Mouse (Mus musculus) spleen, embryonic (tissue): ENCODE measurements around the gene Nhlrc2.
"Not testable (repeated sequence)": the region's sequence is repeated elsewhere in the genome, so short reads cannot be mapped to it uniquely, and the experiment has no call there.

Experiments
- CTCF ChIA-PET: fragments of 350-600 bp; sonication (Branson Sonifier 250); formaldehyde crosslinking; loops from one replicate; lab custom pipeline; 2022; lab: Charles Lee

Gene Nhlrc2

DNA sequence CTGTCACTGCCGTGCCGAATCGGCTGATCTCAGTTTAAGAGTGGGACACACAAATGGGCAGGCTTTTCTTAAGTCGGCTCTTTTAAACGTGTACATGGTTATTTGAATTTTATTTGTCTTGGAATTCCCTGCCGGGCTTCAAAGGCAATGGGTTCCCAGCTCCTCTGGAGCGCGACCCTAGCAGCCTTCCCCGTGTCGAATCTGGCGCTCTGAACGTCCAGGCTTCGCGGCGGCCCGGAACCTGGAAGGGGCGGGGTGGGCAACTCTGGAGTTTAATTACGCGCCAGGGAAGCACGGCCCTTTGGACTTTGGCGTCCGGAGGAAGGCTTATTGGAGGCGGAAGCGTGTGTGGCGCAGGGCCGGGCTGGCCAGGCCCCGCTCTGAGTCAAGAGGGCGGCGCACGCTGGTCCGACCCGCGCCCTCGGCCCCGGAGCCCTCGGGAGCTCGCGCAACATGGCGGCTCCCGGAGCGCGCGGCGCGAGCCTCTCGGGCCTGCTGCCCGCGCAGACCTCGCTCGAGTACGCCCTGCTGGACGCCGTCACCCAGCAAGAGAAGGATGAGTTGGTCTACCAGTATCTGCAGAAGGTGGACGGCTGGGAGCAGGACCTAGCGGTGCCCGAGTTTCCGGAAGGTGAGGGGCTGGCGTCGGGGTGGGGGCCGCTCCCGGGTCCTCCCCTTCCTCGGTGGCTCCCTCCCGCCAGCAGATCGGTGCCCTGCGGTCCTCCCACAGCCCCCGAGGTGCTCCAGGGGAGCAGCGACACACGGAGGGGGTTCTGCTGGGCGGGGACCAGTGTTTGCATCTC is at the start of gene Nhlrc2:
Nhlrc2 (plus strand) TSS at position 32 of the 803 bp plus-strand sequence.
- CTCF ChIA-PET, result interaction anchor here (0.6 to 0.7 kb wide), 2 partner anchors 570 to 688 kb away, joined by 4 read pairs; no protein-coding TSS in a partner anchor

GRCm38 (mm10) chr19:56503069-56503468 is 45.0 kb upstream of the Nhlrc2 start:
- CTCF ChIA-PET, result not testable (repeated sequence)

GRCm38 (mm10) chr19:56503525-56503924 is 44.5 kb upstream of the Nhlrc2 start:
- CTCF ChIA-PET, result not testable (repeated sequence)

DNA sequence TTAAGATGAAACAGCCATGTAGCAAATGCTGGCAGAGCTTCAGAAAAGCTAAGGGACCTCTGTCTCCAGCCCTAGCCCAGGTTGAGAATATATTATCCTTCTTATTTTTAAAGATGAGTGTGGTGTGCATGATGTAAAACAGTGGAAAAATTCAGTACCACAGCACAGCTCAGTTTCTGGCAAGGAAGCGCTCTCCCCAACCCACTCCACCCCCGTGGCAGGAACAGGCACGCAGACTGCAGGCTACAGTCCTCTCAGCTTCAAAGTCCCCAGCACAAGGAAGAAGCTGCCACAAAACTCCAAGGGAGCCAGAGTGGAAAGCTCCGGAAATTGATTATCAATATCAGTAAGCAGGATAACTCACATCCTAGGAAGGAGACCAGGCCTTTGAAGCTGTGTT is 36.9 kb upstream of the Nhlrc2 start:
- CTCF ChIA-PET, result not testable (repeated sequence)

- CTCF ChIA-PET, result not testable (repeated sequence)
These were observed 34.5 kb upstream of the Nhlrc2 start for GRCm38 (mm10) chr19:56513527-56513926.

DNA sequence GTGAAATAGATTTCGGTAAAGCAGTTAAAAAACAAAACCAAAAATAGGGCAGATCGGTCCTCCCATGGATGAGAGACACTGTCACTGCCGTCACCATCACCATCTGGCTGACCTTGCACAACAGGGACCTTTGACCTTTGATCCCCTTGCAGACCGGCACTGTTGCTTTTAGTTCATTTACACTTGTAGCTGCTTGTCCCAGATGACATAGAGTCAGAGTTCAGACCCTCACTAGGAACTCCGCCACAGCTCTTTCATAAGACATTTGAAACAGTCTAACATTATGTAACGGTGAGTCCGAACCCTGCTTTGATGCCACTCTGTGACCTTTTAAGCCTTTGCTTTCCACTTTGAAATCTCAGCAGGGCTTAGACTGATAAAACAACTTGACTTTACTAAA is 28.7 kb upstream of the Nhlrc2 start:
- CTCF ChIA-PET, result not testable (repeated sequence)

DNA sequence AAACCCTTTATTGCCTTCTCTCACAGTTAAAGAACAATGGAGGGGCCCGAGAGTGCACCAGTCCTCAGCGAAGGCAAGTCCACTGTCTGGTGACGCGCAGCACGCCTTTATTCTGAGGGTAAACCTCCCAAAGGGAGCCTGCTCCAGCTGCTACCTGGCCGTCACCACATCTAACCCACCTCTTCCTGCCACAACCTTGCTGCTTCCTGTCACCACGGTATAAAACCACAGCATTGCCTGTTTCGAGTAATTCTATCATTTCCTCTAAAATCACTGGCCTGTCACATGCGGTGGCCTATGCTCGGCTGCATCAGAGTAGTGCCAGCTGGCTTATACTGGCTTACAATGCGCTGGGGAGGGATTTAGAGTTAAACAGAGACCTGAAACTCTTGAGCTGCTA is 17.5 kb upstream of the Nhlrc2 start:
- CTCF ChIA-PET, result interaction anchor here (0.5 to 0.6 kb wide), 2 partner anchors 180 to 963 kb away, joined by 3 to 8 read pairs; no protein-coding TSS in a partner anchor

- CTCF ChIA-PET, result no interaction called here
These were observed 16.8 kb upstream of the Nhlrc2 start for GRCm38 (mm10) chr19:56531251-56531650.

DNA sequence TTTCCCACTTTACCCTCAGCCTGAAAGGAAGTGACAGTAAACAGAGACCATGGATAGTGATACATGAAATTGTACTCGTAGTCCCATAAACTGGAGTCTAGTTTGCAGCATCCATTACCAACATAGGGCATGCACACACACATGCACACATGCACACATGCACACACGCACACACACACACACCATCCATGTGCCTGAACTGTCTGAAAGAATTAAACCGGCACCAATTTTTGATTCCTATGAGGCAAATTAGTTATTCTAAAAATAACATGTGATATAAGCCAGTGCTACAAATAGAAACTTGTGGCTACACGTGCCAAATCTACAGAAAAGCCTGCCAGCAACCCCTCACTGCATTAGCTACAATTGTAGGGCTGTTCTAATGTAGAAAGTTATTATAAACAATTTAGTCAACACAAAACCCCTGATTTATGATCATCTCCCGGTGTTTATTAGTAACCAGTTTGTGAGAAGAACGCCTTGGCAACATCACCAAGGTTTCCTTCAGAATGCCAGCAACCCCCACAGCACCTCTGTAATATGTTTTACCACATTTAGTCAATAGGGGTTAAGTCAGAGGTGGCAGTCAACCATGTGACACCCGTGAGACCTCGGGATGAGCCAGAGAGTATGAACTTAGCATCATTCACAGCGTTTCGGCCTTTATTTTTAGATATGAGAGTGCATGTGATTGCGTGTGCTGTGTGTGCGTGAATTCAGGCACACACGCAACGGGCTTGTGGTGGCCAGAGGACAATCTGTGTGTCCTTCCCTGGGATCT is 14.6 kb upstream of the Nhlrc2 start:
- CTCF ChIA-PET, result no interaction called here

- CTCF ChIA-PET, result no interaction called here
These were observed 13.7 kb upstream of the Nhlrc2 start for GRCm38 (mm10) chr19:56534337-56534736.

DNA sequence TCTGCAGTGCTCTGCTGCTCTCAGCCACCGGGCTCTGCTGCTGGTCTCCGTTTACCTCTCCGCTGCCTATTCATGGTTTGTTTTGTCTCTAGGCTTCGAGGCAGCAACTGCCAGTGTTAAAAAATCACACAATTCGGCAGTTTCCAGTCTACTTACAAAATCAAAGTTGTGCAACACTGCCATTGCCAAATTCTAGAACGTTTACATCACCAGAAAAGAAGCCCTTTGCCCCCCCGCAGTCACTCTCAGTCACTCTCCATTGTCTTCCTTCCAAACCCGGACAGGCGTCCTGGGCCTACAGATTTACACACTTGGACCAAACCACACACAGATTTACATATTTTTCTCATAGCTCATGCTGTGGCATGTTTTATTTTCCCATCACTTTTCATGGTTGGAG is 13.0 kb upstream of the Nhlrc2 start:
- CTCF ChIA-PET, result interaction anchor here (0.5 to 0.6 kb wide), 2 partner anchors 179 to 1234 kb away, joined by 5 to 9 read pairs; no protein-coding TSS in a partner anchor

GRCm38 (mm10) chr19:56535765-56536164 is 12.3 kb upstream of the Nhlrc2 start:
- CTCF ChIA-PET, result interaction anchor here (0.5 to 0.6 kb wide), 2 partner anchors 179 to 1235 kb away, joined by 5 to 9 read pairs; no protein-coding TSS in a partner anchor

GRCm38 (mm10) chr19:56543320-56543719 is 4.7 kb upstream of the Nhlrc2 start:
- CTCF ChIA-PET, result no interaction called here

- CTCF ChIA-PET, result no interaction called here
These were observed 3.2 kb upstream of the Nhlrc2 start for GRCm38 (mm10) chr19:56544681-56545388.

- CTCF ChIA-PET, result no interaction called here
These were observed 2.0 kb upstream of the Nhlrc2 start for GRCm38 (mm10) chr19:56546031-56546430.

- CTCF ChIA-PET, result interaction anchor here (0.7 kb wide), 2 partner anchors 228 to 925 kb away, joined by 3 to 4 read pairs; no protein-coding TSS in a partner anchor
These were observed 418 bp upstream of the Nhlrc2 start, which contains the start of gene Dclre1a for GRCm38 (mm10) chr19:56547456-56548229. Dclre1a (minus strand) TSS chr19:56548222.

- CTCF ChIA-PET, result interaction anchor here (0.6 to 0.7 kb wide), 2 partner anchors 569 to 689 kb away, joined by 4 read pairs; no protein-coding TSS in a partner anchor
These were observed 1.1 kb downstream of the Nhlrc2 start for GRCm38 (mm10) chr19:56549033-56549680.

DNA sequence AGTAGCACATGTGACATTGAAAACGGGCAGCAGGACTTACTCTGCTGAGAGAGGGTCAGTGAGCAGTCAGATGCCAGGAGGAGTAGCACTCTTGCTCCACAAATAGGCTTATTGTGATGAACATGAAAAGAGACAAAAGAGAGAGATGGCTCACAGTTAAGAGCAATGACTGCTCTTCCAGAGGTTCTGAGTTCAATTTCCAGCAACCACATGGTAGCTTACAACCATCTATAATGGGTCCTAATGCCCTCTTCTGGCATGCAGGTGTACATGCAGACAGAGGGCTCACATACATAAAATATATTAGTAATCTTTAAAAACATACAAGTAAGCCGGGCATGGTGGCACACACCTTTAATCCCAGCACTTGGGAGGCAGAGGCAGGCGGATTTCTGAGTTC is 5.1 kb downstream of the Nhlrc2 start:
- CTCF ChIA-PET, result no interaction called here

GRCm38 (mm10) chr19:56555972-56556371 is 7.9 kb downstream of the Nhlrc2 start:
- CTCF ChIA-PET, result no interaction called here
